Mouse (Mus musculus) heart, embryonic 11.5 days (tissue): ENCODE results near the gene Slc16a13. TPM values are rescaled to one million over a fixed set of nuclear protein-coding genes. Genes with fewer than 3 reads are reported as not detected.
A peak's percentile ranks its signal among the peaks of the same experiment; 100 is the strongest.

Source experiments
- ATAC-seq: fragments of 200-750 bp; cut with Nextera tagmentation; replicated peaks from 2 replicates; pipeline ENCODE4 v1.8.0; 2017; ENCODE audit warnings: moderate library complexity; ENCODE audit not compliant: insufficient number of reproducible peaks, low FRiP score, low TSS enrichment
- H3K27ac ChIP-seq: fragments of 300-500 bp; sonication (generic); 2 replicates; pipeline ENCODE4 v1.5.1; 2014; ENCODE audit warnings: mild to moderate bottlenecking, low read depth, low read length
- H3K27me3 ChIP-seq: fragments of 300-500 bp; sonication (generic); 2 replicates; pipeline ENCODE4 v1.6.1; 2014; ENCODE audit warnings: mild to moderate bottlenecking, low read length, mixed read lengths; ENCODE audit not compliant: control insufficient read depth, insufficient read depth
- H3K36me3 ChIP-seq: fragments of 300-500 bp; sonication (generic); 2 replicates; pipeline ENCODE4 v1.6.1; 2014; ENCODE audit warnings: mild to moderate bottlenecking, low read length, moderate library complexity, mixed read lengths; ENCODE audit not compliant: control insufficient read depth, insufficient read depth
- H3K4me1 ChIP-seq: fragments of 300-500 bp; sonication (generic); 2 replicates; pipeline ENCODE4 v1.6.1; 2014; ENCODE audit warnings: low read length; ENCODE audit not compliant: control insufficient read depth, insufficient read depth
- H3K4me2 ChIP-seq: fragments of 300-500 bp; sonication (generic); 2 replicates; pipeline ENCODE4 v1.6.1; 2014; ENCODE audit warnings: mild to moderate bottlenecking, moderate library complexity
- H3K4me3 ChIP-seq: fragments of 300-500 bp; sonication (generic); 2 replicates; pipeline ENCODE4 v1.5.1; 2014; ENCODE audit warnings: low read depth, low read length
- H3K9ac ChIP-seq: fragments of 300-500 bp; sonication (generic); 2 replicates; pipeline ENCODE4 v1.6.1; 2014; ENCODE audit warnings: mild to moderate bottlenecking, low read depth, low read length, moderate library complexity
- H3K9me3 ChIP-seq: fragments of 300-500 bp; sonication (generic); replicated peaks from 2 replicates; pipeline ENCODE4 v1.6.1; 2016; ENCODE audit warnings: low read length; ENCODE audit not compliant: control insufficient read depth
- WGBS: fragments of 180-500 bp; shearing (Covaris S2); extraction: QIAGEN DNeasy Blood & Tissue Kit; methylation state at CpG from one replicate; pipeline ENCODE4 v1.1.7; 2014; ENCODE audit not compliant: insufficient replicate concordance; 5-methylcytosine and 5-hydroxymethylcytosine counted together
- polyA plus RNA-seq: library from polyadenylated mRNA; unstranded; fragments of >200 nt; fragmentation: Nextera tagmentation; extraction: Ambion mirVana; gene quantifications from 2 replicates; pipeline ENCODE4 v1.2.1, GENCODE M21; 2014

Slc16a13 gene
- polyA plus RNA-seq, result 7.6 and 7.8 TPM in 2 replicates

GRCm38 (mm10) chr11:70220731-70221602, at the start of gene Slc16a13:
TSS of gene Slc16a13 (minus strand) at chr11:70221064.
- Histone ChIP-seq H3K9me3 (no peaks in the 10 kb centered on the region), H3K4me1 (peaks cover 18% of the 10 kb centered on the region; the same call in 1 of the 2 replicates), H3K9ac (peak within 1 kb of the TSS; percentile 80), H3K27me3 (peaks cover 34% of the 10 kb centered on the region), H3K36me3 (no peaks in the 10 kb centered on the region), H3K4me3 (peak within 1 kb of the TSS; percentile 49), H3K4me2 (peak within 1 kb of the TSS; percentile 83), H3K27ac (peak within 1 kb of the TSS; percentile 95)
- peak; percentile 89 for ATAC-seq
- under 1% methylated on average over 28 of the region's 28 CpGs for WGBS

- Histone ChIP-seq H3K9ac (no peak overlapping the region), H3K36me3 (no peaks in the 10 kb centered on the region), H3K4me3 (no peak overlapping the region), H3K27me3 (no peaks in the 10 kb centered on the region), H3K4me1 (peaks cover 3% of the 10 kb centered on the region; the same call in 1 of the 2 replicates), H3K27ac (no peak overlapping the region), H3K9me3 (no peaks in the 10 kb centered on the region), H3K4me2 (no peak overlapping the region)
- 70% methylated on average over 1 of the region's 1 CpGs for WGBS
- ATAC-seq, result no peak
These were observed 45.5 kb upstream of the Slc16a13 start for GRCm38 (mm10) chr11:70266405-70266804.

GRCm38 (mm10) chr11:70265819-70266218, 45.0 kb upstream of the Slc16a13 start:
- Histone ChIP-seq H3K9ac (no peak overlapping the region), H3K27me3 (no peaks in the 10 kb centered on the region), H3K36me3 (no peaks in the 10 kb centered on the region), H3K27ac (no peak overlapping the region), H3K4me2 (no peak overlapping the region), H3K9me3 (no peaks in the 10 kb centered on the region), H3K4me3 (no peak overlapping the region), H3K4me1 (peaks cover 3% of the 10 kb centered on the region; the same call in 1 of the 2 replicates)
- 68% methylated on average over 4 of the region's 4 CpGs for WGBS
- ATAC-seq, result no peak

- no peaks in the 10 kb centered on the region for H3K36me3 ChIP-seq
- 36% methylated on average over 3 of the region's 3 CpGs for WGBS
- H3K4me1 ChIP-seq, result peaks cover 3% of the 10 kb centered on the region; the same call in 1 of the 2 replicates
- H3K9ac ChIP-seq, result no peak overlapping the region
- no peak for ATAC-seq
- H3K27ac ChIP-seq, result no peak overlapping the region
- no peaks in the 10 kb centered on the region for H3K27me3 ChIP-seq
- H3K4me3 ChIP-seq, result no peak overlapping the region
- no peaks in the 10 kb centered on the region for H3K9me3 ChIP-seq
- H3K4me2 ChIP-seq, result no peak overlapping the region
These were observed 44.4 kb upstream of the Slc16a13 start for GRCm38 (mm10) chr11:70265252-70265651.

- no peak for ATAC-seq
- H3K9me3 ChIP-seq, result no peaks in the 10 kb centered on the region
- no peak overlapping the region for H3K4me3 ChIP-seq
- peaks cover 14% of the 10 kb centered on the region for H3K27me3 ChIP-seq
- WGBS, result 88% methylated on average over 4 of the region's 4 CpGs
- no peak overlapping the region for H3K4me2 ChIP-seq
- H3K36me3 ChIP-seq, result no peaks in the 10 kb centered on the region
- no peaks in the 10 kb centered on the region for H3K4me1 ChIP-seq
- no peak overlapping the region for H3K27ac ChIP-seq
- H3K9ac ChIP-seq, result no peak overlapping the region
These were observed 38.2 kb upstream of the Slc16a13 start for GRCm38 (mm10) chr11:70259035-70259434.

- peak within 1 kb of the TSS; percentile 33 for H3K4me3 ChIP-seq
- no peak within 1 kb of the TSS for H3K27ac ChIP-seq
- under 1% methylated on average over 25 of the region's 25 CpGs for WGBS
- H3K36me3 ChIP-seq, result no peaks in the 10 kb centered on the region
- peak within 1 kb of the TSS; percentile 62 for H3K4me2 ChIP-seq
- no peaks in the 10 kb centered on the region for H3K9me3 ChIP-seq
- peak within 1 kb of the TSS; percentile 39 for H3K9ac ChIP-seq
- no peak for ATAC-seq
- peaks cover 37% of the 10 kb centered on the region for H3K27me3 ChIP-seq
- H3K4me1 ChIP-seq, result no peaks in the 10 kb centered on the region
These were observed 34.2 kb upstream of the Slc16a13 start, which contains the start of gene Alox12 for GRCm38 (mm10) chr11:70254931-70255531. TSS of gene Alox12 (minus strand) at chr11:70255353.

GRCm38 (mm10) chr11:70254337-70254736, 33.5 kb upstream of the Slc16a13 start:
- H3K4me1 ChIP-seq, result no peaks in the 10 kb centered on the region
- peak overlapping the region; percentile 33 for H3K4me3 ChIP-seq
- H3K27me3 ChIP-seq, result peaks cover 37% of the 10 kb centered on the region
- no peaks in the 10 kb centered on the region for H3K9me3 ChIP-seq
- H3K36me3 ChIP-seq, result no peaks in the 10 kb centered on the region
- H3K9ac ChIP-seq, result no peak overlapping the region
- H3K27ac ChIP-seq, result no peak overlapping the region
- WGBS, result 6% methylated on average over 18 of the region's 18 CpGs
- H3K4me2 ChIP-seq, result peak overlapping the region; percentile 62
- no peak for ATAC-seq

GRCm38 (mm10) chr11:70251853-70252252, 31.0 kb upstream of the Slc16a13 start:
- Histone ChIP-seq H3K9ac (no peak overlapping the region), H3K27ac (no peak overlapping the region), H3K36me3 (no peaks in the 10 kb centered on the region), H3K27me3 (peaks cover 37% of the 10 kb centered on the region), H3K4me3 (no peak overlapping the region), H3K9me3 (no peaks in the 10 kb centered on the region), H3K4me1 (no peaks in the 10 kb centered on the region), H3K4me2 (no peak overlapping the region)
- ATAC-seq, result no peak
- 66% methylated on average over 8 of the region's 8 CpGs for WGBS
